Mouse (Mus musculus): ENCODE measurements at regions not wholly inside any gene's neighbourhood (a gene's known extent, or its start where the extent isn't known, plus 50 kb on each side); places are given as distances from the start of the nearest gene placed in this dataset.

GRCm38 (mm10) chr16:46212504-46212903, 57.6 kb upstream of the Gm4737 start:
- H3K36me3 ChIP-seq: no peaks in the 10 kb centered on the region
- WGBS: 83% methylated on average over 4 of the region's 4 CpGs
- H3K27ac ChIP-seq: no peak overlapping the region
- H3K4me3 ChIP-seq: no peak overlapping the region
- H3K9me3 ChIP-seq: no peaks in the 10 kb centered on the region
- H3K4me2 ChIP-seq (replicated peaks): no peak overlapping the region
- H3K27me3 ChIP-seq (replicated peaks): no peaks in the 10 kb centered on the region
- no peaks in the 10 kb centered on the region for H3K4me1 ChIP-seq
- H3K9ac ChIP-seq: no peak overlapping the region
- no peak for ATAC-seq (ENCODE audit: low FRiP score, low read depth)

- Histone ChIP-seq H3K27me3 (replicated peaks) (no peaks in the 10 kb centered on the region), H3K4me2 (replicated peaks) (no peak overlapping the region), H3K27ac (no peak overlapping the region), H3K9ac (no peak overlapping the region), H3K4me3 (no peak overlapping the region), H3K4me1 (no peaks in the 10 kb centered on the region), H3K9me3 (no peaks in the 10 kb centered on the region), H3K36me3 (no peaks in the 10 kb centered on the region)
- ATAC-seq (ENCODE audit: low FRiP score, low read depth): no peak
- WGBS: 80% methylated on average over 3 of the region's 3 CpGs
Measured at GRCm38 (mm10) chr16:46211914-46212313, 57.0 kb upstream of the Gm4737 start.

- Histone ChIP-seq H3K9ac (no peak overlapping the region), H3K27ac (no peak overlapping the region), H3K9me3 (no peaks in the 10 kb centered on the region), H3K4me1 (no peaks in the 10 kb centered on the region), H3K36me3 (no peaks in the 10 kb centered on the region), H3K27me3 (replicated peaks) (no peaks in the 10 kb centered on the region), H3K4me2 (replicated peaks) (no peak overlapping the region), H3K4me3 (no peak overlapping the region)
- 94% methylated on average over 1 of the region's 1 CpGs for WGBS
- ATAC-seq (ENCODE audit: low FRiP score, low read depth): no peak
Measured at GRCm38 (mm10) chr16:46205114-46205513, 50.2 kb upstream of the Gm4737 start.

Measured in neural tube, embryonic 12.5 days (tissue).